In genomic region chr19:29655148-29655547, GRCm38 (mm10) we compare ENCODE assay signal across 37 mouse cellular contexts. TPM values are rescaled to one million over a fixed set of nuclear protein-coding genes. Genes with fewer than 3 reads are reported as not detected.
DNase-seq lines count a peak whose midpoint lies in the region; ATAC-seq and TF ChIP-seq lines count a peak whose summit lies in the region.
"Had no signal": no experiment of that assay in that cellular context is flagged by ENCODE, and none has a peak within 500 bp of the region (broad histone marks: within the 10 kb centered on the region; RNA-seq: fewer than 3 reads in every experiment).

No protein-coding gene starts in this region.

- H3K27me3 ChIP-seq in embryonic facial prominence, embryonic 13.5 days: no peaks in the 10 kb centered on the region
- no peaks in the 10 kb centered on the region for H3K27me3 ChIP-seq in embryonic facial prominence, embryonic 10.5 days (replicated peaks; ENCODE audit: low read depth, poor library complexity, severe bottlenecking)
- no peaks in the 10 kb centered on the region for H3K27me3 ChIP-seq in ES-Bruce4 (ENCODE audit: control insufficient read depth, insufficient read depth, low read length, poor library complexity, severe bottlenecking)
- H3K27me3 ChIP-seq: CH12.LX; hindbrain, embryonic 15.5 days; limb, embryonic 15.5 days; liver, embryonic 13.5 days; midbrain, embryonic 13.5 days had no signal

- DNase-seq in embryonic facial prominence, embryonic 10.5 days (ENCODE audit: low spot score): no peak
- DNase-seq in left cerebral cortex, postnatal 25 days (ENCODE audit: low spot score in 2 of 2): peak; percentile 35 to 47
- DNase-seq in left cerebral cortex, adult 11 months (ENCODE audit: low spot score): no peak
- DNase-seq in ZHBTc4 (ENCODE audit: low read depth, low spot score): peak; percentile 64
- no peak for DNase-seq in heart, adult 8-10 months (ENCODE audit: low spot score)
- DNase-seq in gastrocnemius, postnatal 36 days: no peak
- DNase-seq: adrenal gland, adult 8-10 months; cerebellum, adult 8-10 months; cerebellum, postnatal 25 days; embryo, embryonic 11 days; gastrocnemius, postnatal 14 days; heart, adult 11 months; heart, postnatal 4 days; kidney, adult 18-20 months; kidney, postnatal 4 days; liver, embryonic 13.5 days; lung, adult 18-20 months; lung, postnatal 4 days; right cerebral cortex, postnatal 4 days; thymus, postnatal 4 days had no signal

- H3K9me3 ChIP-seq in embryonic facial prominence, embryonic 13.5 days: no peaks in the 10 kb centered on the region
- H3K9me3 ChIP-seq in embryonic facial prominence, embryonic 10.5 days: no peaks in the 10 kb centered on the region
- H3K9me3 ChIP-seq in ES-Bruce4 (replicated peaks; ENCODE audit: control insufficient read depth, insufficient read depth, low read length, poor library complexity, severe bottlenecking): no peaks in the 10 kb centered on the region
- H3K9me3 ChIP-seq: heart, embryonic 12.5 days; hindbrain, embryonic 15.5 days; limb, embryonic 15.5 days; liver, embryonic 13.5 days; midbrain, embryonic 13.5 days had no signal

- H3K9ac ChIP-seq in embryonic facial prominence, embryonic 13.5 days: no peak overlapping the region
- H3K9ac ChIP-seq in ES-Bruce4 (ENCODE audit: low read depth, poor library complexity, severe bottlenecking): peak overlapping the region; percentile 39; the same call in 1 of the 2 replicates
- H3K9ac ChIP-seq: heart, embryonic 12.5 days; hindbrain, embryonic 15.5 days; limb, embryonic 15.5 days; liver, embryonic 13.5 days; midbrain, embryonic 13.5 days had no signal

- H3K4me2 ChIP-seq in embryonic facial prominence, embryonic 13.5 days: no peak overlapping the region
- H3K4me2 ChIP-seq: heart, embryonic 12.5 days; hindbrain, embryonic 15.5 days; limb, embryonic 15.5 days; liver, embryonic 13.5 days; midbrain, embryonic 13.5 days had no signal

- peaks cover 11% of the 10 kb centered on the region; the same call in 1 of the 2 replicates for H3K4me1 ChIP-seq in embryonic facial prominence, embryonic 13.5 days
- peaks cover 26% of the 10 kb centered on the region for H3K4me1 ChIP-seq in embryonic facial prominence, embryonic 10.5 days
- peaks cover 2% of the 10 kb centered on the region for H3K4me1 ChIP-seq in ES-Bruce4 (ENCODE audit: control insufficient read depth, insufficient read depth, low read length)
- H3K4me1 ChIP-seq: heart, embryonic 12.5 days; hindbrain, embryonic 15.5 days; midbrain, embryonic 13.5 days had no signal

- intact Hi-C loops in left cerebral cortex, postnatal 25 days (cut with DNase I): no loop called here
- intact Hi-C loops in gastrocnemius, postnatal 36 days (cut with DNase I): no loop called here

- no peaks in the 10 kb centered on the region for H3K36me3 ChIP-seq in embryonic facial prominence, embryonic 13.5 days
- H3K36me3 ChIP-seq in embryonic facial prominence, embryonic 10.5 days (replicated peaks): no peaks in the 10 kb centered on the region
- H3K36me3 ChIP-seq in ES-Bruce4 (ENCODE audit: control insufficient read depth, insufficient read depth, low read length, poor library complexity, severe bottlenecking): no peaks in the 10 kb centered on the region
- H3K36me3 ChIP-seq: heart, embryonic 12.5 days; hindbrain, embryonic 15.5 days; limb, embryonic 15.5 days; liver, embryonic 13.5 days; midbrain, embryonic 13.5 days had no signal

- TF ChIP-seq EP300 in ES-Bruce4 (IDR thresholded peaks at IDR 0.05; ENCODE audit: insufficient read depth, low read depth, low read length): peak; percentile 75; the same call in 1 of the 2 replicates

- TF ChIP-seq POLR2A in ES-Bruce4 (IDR thresholded peaks at IDR 0.05; ENCODE audit: insufficient read depth, low read length): no peak

- no peak for TF ChIP-seq CTCF in ES-Bruce4 (IDR thresholded peaks at IDR 0.05; ENCODE audit: low read depth, low read length)

- no peak overlapping the region for H3K4me3 ChIP-seq in embryonic facial prominence, embryonic 13.5 days
- H3K4me3 ChIP-seq in embryonic facial prominence, embryonic 10.5 days: no peak overlapping the region
- no peak overlapping the region for H3K4me3 ChIP-seq in ES-Bruce4 (ENCODE audit: low read depth, low read length)
- H3K4me3 ChIP-seq: erythroblast, embryonic 14.5 days; heart, embryonic 12.5 days; hindbrain, embryonic 15.5 days; limb, embryonic 15.5 days; liver, embryonic 13.5 days; megakaryocyte, embryonic 14.5 days; midbrain, embryonic 13.5 days had no signal

- 58% methylated on average over 6 of the region's 6 CpGs for WGBS in embryonic facial prominence, embryonic 13.5 days
- 61% methylated on average over 6 of the region's 6 CpGs for WGBS in embryonic facial prominence, embryonic 10.5 days

- H3K27ac ChIP-seq in embryonic facial prominence, embryonic 13.5 days: 0 out of 2 replicates have a peak overlapping the region, but pooled peaks have one; percentile 34
- no peak overlapping the region for H3K27ac ChIP-seq in embryonic facial prominence, embryonic 10.5 days (replicated peaks)
- peak overlapping the region; percentile 90 for H3K27ac ChIP-seq in ES-Bruce4 (ENCODE audit: insufficient read depth, low read length)
- H3K27ac ChIP-seq: hindbrain, embryonic 15.5 days; kidney, postnatal 0 days; limb, embryonic 15.5 days; liver, embryonic 13.5 days; midbrain, embryonic 13.5 days; stomach, postnatal 0 days had no signal

- ATAC-seq in embryonic facial prominence, embryonic 13.5 days (ENCODE audit: insufficient number of reproducible peaks, insufficient read depth, low FRiP score, low TSS enrichment, low read depth): no peak
- ATAC-seq: forebrain, embryonic 16.5 days; lung, postnatal 0 days; midbrain, embryonic 13.5 days had no signal

RNA-seq across cellular contexts. Expression of gene Ermp1, which starts 6.9 kb away (rescaled TPM):
- polyA plus RNA-seq in embryonic facial prominence, embryonic 13.5 days (2015; fragmentation: Nextera tagmentation; extraction: Ambion mirVana): 18.5 and 21.9 TPM in 2 replicates
- polyA plus RNA-seq in embryonic facial prominence, embryonic 10.5 days (2016; fragmentation: Nextera tagmentation; extraction: Ambion mirVana): 16.9 and 17.7 TPM in 2 replicates
- total RNA-seq in left cerebral cortex, postnatal 25 days (2021): 10 to 100 TPM; 35.6 to 37.2 TPM
- 57.9 and 67.9 TPM in 2 replicates for polyA plus RNA-seq in ES-Bruce4 (2011; ENCODE audit: insufficient read depth, insufficient read length, low read depth, missing spikeins)
- 10 to 100 TPM in 3 of 4 experiments, 1 to 10 TPM in 1; 9.7 to 11.8 (median 10.8) TPM for total RNA-seq in heart, adult 8-10 months (2022)
- total RNA-seq in gastrocnemius, postnatal 36 days (2021): 1 to 10 TPM; 6.4 to 6.6 TPM

RNA-seq across cellular contexts. Expression of gene Mlana, which starts 42.5 kb away (rescaled TPM):
- polyA plus RNA-seq in embryonic facial prominence, embryonic 13.5 days (2015; fragmentation: Nextera tagmentation; extraction: Ambion mirVana): 1.4 and 1.7 TPM in 2 replicates
- polyA plus RNA-seq in embryonic facial prominence, embryonic 10.5 days (2016; fragmentation: Nextera tagmentation; extraction: Ambion mirVana): 0.21 and 0.50 TPM in 2 replicates
- not detected for total RNA-seq in left cerebral cortex, postnatal 25 days (2021)
- 0.99 TPM in 1 of 2 replicates, not detected in the other for polyA plus RNA-seq in ES-Bruce4 (2011; ENCODE audit: insufficient read depth, insufficient read length, low read depth, missing spikeins)
- total RNA-seq in heart, adult 8-10 months (2022): under 1 TPM; 0.30 to 0.97 (median 0.44) TPM
- under 1 TPM in 1 of 2 experiments, not detected in 1; 0.31 TPM for total RNA-seq in gastrocnemius, postnatal 36 days (2021)
- total RNA-seq: adrenal gland, adult 8-10 months; adrenal gland, postnatal 4 days; CH12.LX; gastrocnemius, postnatal 14 days had no signal
- polyA plus RNA-seq: erythroblast, embryonic 14.5 days; forebrain, embryonic 16.5 days; hindbrain, embryonic 15.5 days; intestine, embryonic 14.5 days; kidney, postnatal 0 days; liver, embryonic 13.5 days; midbrain, embryonic 13.5 days; neural tube, embryonic 14.5 days; stomach, postnatal 0 days; thymus, postnatal 0 days had no signal

Comparison
In these comparisons a context has a peak if more than half of its experiments do, and no peak if none do; other contexts are left out.
1. DNase-seq: peak in left cerebral cortex, postnatal 25 days (2 of 2) and ZHBTc4 (single experiment); none in embryonic facial prominence, embryonic 10.5 days (single experiment), left cerebral cortex, adult 11 months (single experiment), heart, adult 8-10 months (single experiment) and gastrocnemius, postnatal 36 days (0 of 2).